31 mouse cellular contexts compared by ENCODE assay signal in genomic region chr7:46964070-46964469, GRCm38 (mm10). TPM values are rescaled to one million over a fixed set of nuclear protein-coding genes. Genes with fewer than 3 reads are reported as not detected.
DNase-seq lines count a peak whose midpoint lies in the region; ATAC-seq and TF ChIP-seq lines count a peak whose summit lies in the region.
"Had no signal": no experiment of that assay in that cellular context is flagged by ENCODE, and none has a peak within 500 bp of the region (broad histone marks: within the 10 kb centered on the region; RNA-seq: fewer than 3 reads in every experiment).

No protein-coding gene starts in this region.

- H3K4me2 ChIP-seq in liver, embryonic 11.5 days, result no peak overlapping the region
- H3K4me2 ChIP-seq in liver, embryonic 12.5 days, result no peak overlapping the region
- peak overlapping the region; percentile 8; the same call in 1 of the 2 replicates for H3K4me2 ChIP-seq in CH12.LX (ENCODE audit: insufficient read depth, low read depth, poor library complexity, severe bottlenecking)
- H3K4me2 ChIP-seq: forebrain, embryonic 12.5 days had no signal

- H3K27ac ChIP-seq in liver, embryonic 11.5 days (ENCODE audit: low read depth, low read length), result no peak overlapping the region
- no peak overlapping the region for H3K27ac ChIP-seq in liver, embryonic 12.5 days
- no peak overlapping the region for H3K27ac ChIP-seq in CH12.LX (ENCODE audit: insufficient read depth, low read depth)
- H3K27ac ChIP-seq in bone marrow, adult 2 months (ENCODE audit: control insufficient read depth, insufficient read depth, low read depth, low read length, poor library complexity), result peak overlapping the region; percentile 26; the same call in 1 of the 2 replicates
- H3K27ac ChIP-seq: embryonic facial prominence, embryonic 13.5 days; forebrain, embryonic 12.5 days; hindbrain, embryonic 14.5 days; intestine, embryonic 15.5 days; neural tube, embryonic 15.5 days had no signal

- dilution Hi-C loops in CH12.LX (cut with MboI; ENCODE audit: extremely low pct_ligation_motif_present, extremely low pct_unique_long_range_greater_than_20kb, low sequenced_read_pairs), result no loop called here

- no peak for TF ChIP-seq CTCF in CH12.LX (conservative IDR thresholded peaks at IDR 0.05 in 1 of 2, IDR thresholded peaks at IDR 0.05 in 1 of 2; ENCODE audit: low read depth in 2 of 2, low read length in 2 of 2)
- TF ChIP-seq CTCF in bone marrow, adult 2 months (IDR thresholded peaks at IDR 0.05; ENCODE audit: control insufficient read depth, insufficient read depth, low read length), result no peak

- TF ChIP-seq EP300 in CH12.LX (IDR thresholded peaks at IDR 0.05; ENCODE audit: low read length), result peak; percentile 32; the same call in 1 of the 2 replicates

- in situ Hi-C loops in CH12.LX (cut with MboI; ENCODE audit: low pct_ligation_motif_present, low pct_unique_long_range_greater_than_20kb, low sequenced_read_pairs), result loop anchor here (5.0 to 10.0 kb wide), 3 partner anchors 43 to 181 kb away; partner anchors contain the start of gene Spty2d1

- DNase-seq in liver, embryonic 11.5 days (ENCODE audit: low spot score), result no peak
- peak; percentile 41 for DNase-seq in CH12.LX (ENCODE audit: extremely low read depth)
- DNase-seq in adrenal gland, adult (ENCODE audit: inconsistent age in 2 of 2, low spot score in 1 of 2), result no peak
- DNase-seq in embryo, embryonic 10.5 days (ENCODE audit: low spot score), result no peak
- DNase-seq: adrenal gland, adult 8-10 months; cerebellum, adult 18-20 months; cerebellum, postnatal 14 days; heart, postnatal 36 days; kidney, postnatal 36 days; layer of hippocampus, postnatal 36 days; right cerebral cortex, postnatal 14 days had no signal

- peaks cover 4% of the 10 kb centered on the region; the same call in 1 of the 2 replicates for H3K4me1 ChIP-seq in liver, embryonic 11.5 days (replicated peaks; ENCODE audit: control insufficient read depth, insufficient read depth, low read length)
- peaks cover 16% of the 10 kb centered on the region for H3K4me1 ChIP-seq in liver, embryonic 12.5 days
- peaks cover 3 to 11% of the 10 kb centered on the region in 2 experiments; a peak in 3 of 4 replicates for H3K4me1 ChIP-seq in CH12.LX (ENCODE audit: control insufficient read depth in 1 of 2, insufficient read depth in 2 of 2)
- no peaks in the 10 kb centered on the region; the same call in 1 of the 2 replicates for H3K4me1 ChIP-seq in bone marrow, adult 2 months (ENCODE audit: control insufficient read depth, insufficient read depth, low read length)

- no peak for ATAC-seq in liver, embryonic 11.5 days (replicated peaks; ENCODE audit: low FRiP score)
- ATAC-seq in liver, embryonic 12.5 days, result no peak
- peak; percentile 66 for ATAC-seq in megakaryocyte, adult 5-6 weeks (ENCODE audit: poor library complexity, severe bottlenecking)

- no peaks in the 10 kb centered on the region for H3K36me3 ChIP-seq in liver, embryonic 11.5 days (ENCODE audit: control insufficient read depth, insufficient read depth, low read length)
- no peaks in the 10 kb centered on the region for H3K36me3 ChIP-seq in liver, embryonic 12.5 days
- H3K36me3 ChIP-seq in CH12.LX (replicated peaks in 1 of 2; ENCODE audit: control insufficient read depth in 1 of 2, insufficient read depth in 1 of 2, low read length in 1 of 2), result no peaks in the 10 kb centered on the region
- H3K36me3 ChIP-seq: embryonic facial prominence, embryonic 13.5 days; forebrain, embryonic 12.5 days; G1E; heart, embryonic 15.5 days; intestine, embryonic 15.5 days; neural tube, embryonic 15.5 days had no signal

- WGBS in liver, embryonic 11.5 days, result 75% methylated on average over 7 of the region's 7 CpGs
- WGBS in liver, embryonic 12.5 days (ENCODE audit: insufficient replicate concordance), result 62% methylated on average over 7 of the region's 7 CpGs
- 26% methylated on average over 7 of the region's 7 CpGs for WGBS in bone marrow, adult 2 months

- TF ChIP-seq RAD21 in CH12.LX (IDR thresholded peaks at IDR 0.05; ENCODE audit: low read depth, low read length), result no peak

- no peaks in the 10 kb centered on the region for H3K79me2 ChIP-seq in CH12.LX (replicated peaks; ENCODE audit: control insufficient read depth, extremely low read depth, insufficient read depth, poor library complexity, severe bottlenecking)

- H3K9ac ChIP-seq in liver, embryonic 11.5 days (ENCODE audit: low read depth, low read length), result peak overlapping the region; percentile 10; the same call in 1 of the 2 replicates
- no peak overlapping the region for H3K9ac ChIP-seq in liver, embryonic 12.5 days
- H3K9ac ChIP-seq in CH12.LX (ENCODE audit: insufficient read depth, low read depth), result 0 out of 2 replicates have a peak overlapping the region, but pooled peaks have one; percentile 20
- H3K9ac ChIP-seq: embryonic facial prominence, embryonic 13.5 days; forebrain, embryonic 12.5 days; heart, embryonic 15.5 days; hindbrain, embryonic 14.5 days; intestine, embryonic 15.5 days had no signal

- peaks cover 4% of the 10 kb centered on the region; the same call in 1 of the 2 replicates for H3K27me3 ChIP-seq in liver, embryonic 11.5 days (replicated peaks; ENCODE audit: control insufficient read depth, insufficient read depth, low read length)
- peaks cover 16% of the 10 kb centered on the region for H3K27me3 ChIP-seq in liver, embryonic 12.5 days (replicated peaks)
- peaks cover 9% of the 10 kb centered on the region for H3K27me3 ChIP-seq in CH12.LX (replicated peaks)
- H3K27me3 ChIP-seq: heart, embryonic 15.5 days; intestine, embryonic 15.5 days had no signal

- H3K9me3 ChIP-seq in liver, embryonic 11.5 days (ENCODE audit: control insufficient read depth, low read length), result no peaks in the 10 kb centered on the region
- H3K9me3 ChIP-seq in liver, embryonic 12.5 days (replicated peaks), result no peaks in the 10 kb centered on the region
- no peaks in the 10 kb centered on the region for H3K9me3 ChIP-seq in CH12.LX (replicated peaks; ENCODE audit: low read length)
- H3K9me3 ChIP-seq: embryonic facial prominence, embryonic 13.5 days; forebrain, embryonic 12.5 days; G1E; heart, embryonic 15.5 days; intestine, embryonic 15.5 days; neural tube, embryonic 15.5 days had no signal

- H3K4me3 ChIP-seq in liver, embryonic 11.5 days (ENCODE audit: low read depth, low read length), result no peak overlapping the region
- no peak overlapping the region for H3K4me3 ChIP-seq in liver, embryonic 12.5 days
- no peak overlapping the region for H3K4me3 ChIP-seq in CH12.LX (replicated peaks in 1 of 3; ENCODE audit: low read depth in 2 of 3, low read length in 2 of 3, poor library complexity in 1 of 3)
- no peak overlapping the region for H3K4me3 ChIP-seq in bone marrow, adult 2 months (replicated peaks; ENCODE audit: control insufficient read depth, low read depth, low read length)
- H3K4me3 ChIP-seq: embryonic facial prominence, embryonic 13.5 days; erythroblast, embryonic 14.5 days; forebrain, embryonic 12.5 days; heart, embryonic 15.5 days; intestine, embryonic 15.5 days had no signal

- no peak for TF ChIP-seq POLR2A in CH12.LX (IDR thresholded peaks at IDR 0.05; ENCODE audit: low read depth, low read length)
- no peak for TF ChIP-seq POLR2A in bone marrow, adult 2 months (IDR thresholded peaks at IDR 0.05; ENCODE audit: borderline replicate concordance, control insufficient read depth, low read depth, low read length)

TF ChIP-seq in CH12.LX, 34 proteins besides CTCF, POLR2A, EP300 and RAD21:
- peak; percentile 51; the same call in 1 of the 2 replicates for TF ChIP-seq MAFK (IDR thresholded peaks at IDR 0.05; ENCODE audit: insufficient replicate concordance, low read length)
- no peak for TF ChIP-seq GABPA (IDR thresholded peaks at IDR 0.05; ENCODE audit: insufficient replicate concordance, low read depth, low read length)

RNA-seq across cellular contexts. Expression of gene Uevld, which starts 5.7 kb away (rescaled TPM):
- 9.1 and 10.5 TPM in 2 replicates for polyA plus RNA-seq in liver, embryonic 11.5 days (2014; fragmentation: Nextera tagmentation; extraction: Ambion mirVana)
- 6.9 and 7.1 TPM in 2 replicates for polyA plus RNA-seq in liver, embryonic 12.5 days (2016; fragmentation: Nextera tagmentation; extraction: Ambion mirVana)
- total RNA-seq in CH12.LX (2012; rRNA removed), result 2.6 and 2.9 TPM in 2 replicates
- total RNA-seq in CH12.LX (2014; rRNA removed), result 4.6 and 5.2 TPM in 2 replicates
- polyA plus RNA-seq in CH12.LX (2012; ENCODE audit: insufficient read length, low read depth), result 5.5 and 6.6 TPM in 2 replicates
- polyA plus RNA-seq in bone marrow, adult 2 months (2011; ENCODE audit: insufficient read depth, insufficient read length, low replicate concordance, missing spikeins), result 3.7 and 3.9 TPM in 2 replicates
- 18.0 and 18.2 TPM in 2 replicates for total RNA-seq in megakaryocyte, adult 5-6 weeks (2015)
- total RNA-seq in megakaryocyte, adult 5-6 weeks (2017), result 14.1 and 16.2 TPM in 2 replicates

RNA-seq across cellular contexts. Expression of gene Gm9999, which starts 19.3 kb away (rescaled TPM):
- not detected in 2 replicates for polyA plus RNA-seq in liver, embryonic 11.5 days (2014; fragmentation: Nextera tagmentation; extraction: Ambion mirVana)
- not detected in 2 replicates for polyA plus RNA-seq in liver, embryonic 12.5 days (2016; fragmentation: Nextera tagmentation; extraction: Ambion mirVana)
- total RNA-seq in CH12.LX (2012; rRNA removed) (not detected in 2 replicates), CH12.LX (2014; rRNA removed) (not detected in 2 replicates)
- not detected in 2 replicates for polyA plus RNA-seq in CH12.LX (2012; ENCODE audit: insufficient read length, low read depth)
- polyA plus RNA-seq in bone marrow, adult 2 months (2011; ENCODE audit: insufficient read depth, insufficient read length, low replicate concordance, missing spikeins), result not detected in 2 replicates
- total RNA-seq in megakaryocyte, adult 5-6 weeks (2015), result 2.3 TPM in 1 of 2 replicates, not detected in the other
- not detected in 2 replicates for total RNA-seq in megakaryocyte, adult 5-6 weeks (2017)
- total RNA-seq: adrenal gland, adult 8-10 months; gastrocnemius, adult 8-10 months; heart, postnatal 36 days; layer of hippocampus, adult 8-10 months; layer of hippocampus, postnatal 36 days; left cerebral cortex, postnatal 25 days; midbrain, postnatal 0 days had no signal
- polyA plus RNA-seq: embryonic facial prominence, embryonic 13.5 days; erythroblast, embryonic 14.5 days; forebrain, embryonic 12.5 days; frontal cortex, adult 2 months; G1E; heart, embryonic 15.5 days; hindbrain, embryonic 14.5 days; intestine, embryonic 15.5 days; kidney, embryonic 14.5 days; limb, embryonic 14.5 days; lung, adult 2 months; midbrain, postnatal 0 days; neural tube, embryonic 15.5 days; urinary bladder, adult 2 months had no signal

RNA-seq across cellular contexts. Expression of gene Spty2d1, which starts 44.1 kb away (rescaled TPM):
- polyA plus RNA-seq in liver, embryonic 11.5 days (2014; fragmentation: Nextera tagmentation; extraction: Ambion mirVana), result 21.4 and 25.3 TPM in 2 replicates
- 16.8 and 17.7 TPM in 2 replicates for polyA plus RNA-seq in liver, embryonic 12.5 days (2016; fragmentation: Nextera tagmentation; extraction: Ambion mirVana)
- total RNA-seq in CH12.LX (2012; rRNA removed) (10.5 and 14.3 TPM in 2 replicates), CH12.LX (2014; rRNA removed) (22.9 and 24.6 TPM in 2 replicates)
- 29.9 and 32.6 TPM in 2 replicates for polyA plus RNA-seq in CH12.LX (2012; ENCODE audit: insufficient read length, low read depth)
- 6.9 and 12.9 TPM in 2 replicates for polyA plus RNA-seq in bone marrow, adult 2 months (2011; ENCODE audit: insufficient read depth, insufficient read length, low replicate concordance, missing spikeins)
- 40.7 and 45.3 TPM in 2 replicates for total RNA-seq in megakaryocyte, adult 5-6 weeks (2015)
- total RNA-seq in megakaryocyte, adult 5-6 weeks (2017), result 35.4 and 42.0 TPM in 2 replicates

RNA-seq across cellular contexts. Expression of gene Tsg101, which starts 44.3 kb away (rescaled TPM):
- 129 and 133 TPM in 2 replicates for polyA plus RNA-seq in liver, embryonic 11.5 days (2014; fragmentation: Nextera tagmentation; extraction: Ambion mirVana)
- polyA plus RNA-seq in liver, embryonic 12.5 days (2016; fragmentation: Nextera tagmentation; extraction: Ambion mirVana), result 84.7 and 87.5 TPM in 2 replicates
- 19.8 and 23.8 TPM in 2 replicates for total RNA-seq in CH12.LX (2012; rRNA removed)
- total RNA-seq in CH12.LX (2014; rRNA removed), result 46.0 and 49.9 TPM in 2 replicates
- polyA plus RNA-seq in CH12.LX (2012; ENCODE audit: insufficient read length, low read depth), result 84.1 and 93.5 TPM in 2 replicates
- polyA plus RNA-seq in bone marrow, adult 2 months (2011; ENCODE audit: insufficient read depth, insufficient read length, low replicate concordance, missing spikeins), result 36.9 and 46.6 TPM in 2 replicates
- total RNA-seq in megakaryocyte, adult 5-6 weeks (2015), result 94.3 and 96.9 TPM in 2 replicates
- 43.6 and 58.2 TPM in 2 replicates for total RNA-seq in megakaryocyte, adult 5-6 weeks (2017)
